Mouse (Mus musculus) bone marrow, adult 2 months (tissue): Measurements from ENCODE around the gene Abcb1b. TPM values are rescaled to one million over a fixed set of nuclear protein-coding genes. Genes with fewer than 3 reads are reported as not detected.
A peak's percentile ranks its signal among the peaks of the same experiment; 100 is the strongest.

Source experiments
- H3K27ac ChIP-seq: fragments of 200-500 bp; 2 replicates; pipeline ENCODE4 v1.5.1; 2012; ENCODE audit warnings: low read depth, mild to moderate bottlenecking, control low read depth, inconsistent platforms, low read length; ENCODE audit not compliant: control insufficient read depth, poor library complexity, insufficient read depth
- H3K4me1 ChIP-seq: fragments of 200-500 bp; 2 replicates; pipeline ENCODE4 v1.6.1; 2011; ENCODE audit warnings: low read length; ENCODE audit not compliant: control insufficient read depth, insufficient read depth
- H3K4me3 ChIP-seq: fragments of 200-500 bp; replicated peaks from 2 replicates; pipeline ENCODE3; 2011; ENCODE audit warnings: mild to moderate bottlenecking, low read depth, low read length, control low read depth; ENCODE audit not compliant: control insufficient read depth
- CTCF ChIP-seq: fragments of 200-500 bp; IDR thresholded peaks from 2 replicates; pipeline ENCODE4 v1.5.1; 2011; ENCODE audit warnings: low read length, control low read depth; ENCODE audit not compliant: control insufficient read depth, insufficient read depth
- POLR2A ChIP-seq: fragments of 200-500 bp; IDR thresholded peaks from 2 replicates; pipeline ENCODE4 v1.6.1; 2011; ENCODE audit warnings: low read depth, mild to moderate bottlenecking, control low read depth, low read length, borderline replicate concordance; ENCODE audit not compliant: control insufficient read depth
- WGBS: fragments of 180-500 bp; shearing (Covaris S2); methylation state at CpG from one replicate; pipeline ENCODE4 v1.1.7; 2018; 5-methylcytosine and 5-hydroxymethylcytosine counted together
- polyA plus RNA-seq: library from polyadenylated mRNA; stranded (reverse); fragments of >200 nt; gene quantifications from 2 replicates; pipeline ENCODE4 v1.2.4, GENCODE M21; 2011; ENCODE audit warnings: low replicate concordance; ENCODE audit not compliant: missing spikeins, insufficient read depth, insufficient read length

The Abcb1b gene
- 4.4 and 5.7 TPM in 2 replicates for polyA plus RNA-seq

GRCm38 (mm10) chr5:8797987-8798751 is at the start of gene Abcb1b:
Abcb1b (plus strand) TSS chr5:8798147.
- no peaks in the 10 kb centered on the region; the same call in none of the 2 replicates for H3K4me1 ChIP-seq
- H3K4me3 ChIP-seq = peak within 1 kb of the TSS; percentile 69
- WGBS = 2% methylated on average over 48 of the region's 48 CpGs
- H3K27ac ChIP-seq = peak within 1 kb of the TSS; percentile 56; the same call in 1 of the 2 replicates
- TF ChIP-seq POLR2A (peak; percentile 37; the same call in 1 of the 2 replicates), CTCF (no peak)

- H3K27ac ChIP-seq = no peak overlapping the region
- no peak for TF ChIP-seq POLR2A
- no peak for TF ChIP-seq CTCF
- H3K4me1 ChIP-seq = no peaks in the 10 kb centered on the region
- no peak overlapping the region for H3K4me3 ChIP-seq
- 71% methylated on average over 3 of the region's 3 CpGs for WGBS
Measured at GRCm38 (mm10) chr5:8772866-8773265, 25.1 kb upstream of the Abcb1b start.

- Histone ChIP-seq H3K4me1 (no peaks in the 10 kb centered on the region), H3K27ac (no peak overlapping the region), H3K4me3 (no peak overlapping the region)
- no peak for TF ChIP-seq CTCF
- no peak for TF ChIP-seq POLR2A
- 39% methylated on average over 2 of the region's 2 CpGs for WGBS
Measured at GRCm38 (mm10) chr5:8778311-8778710, 19.6 kb upstream of the Abcb1b start.

- TF ChIP-seq POLR2A (no peak), CTCF (no peak)
- Histone ChIP-seq H3K27ac (no peak overlapping the region), H3K4me3 (no peak overlapping the region), H3K4me1 (no peaks in the 10 kb centered on the region)
- 56% methylated on average over 2 of the region's 2 CpGs for WGBS
Measured at GRCm38 (mm10) chr5:8778751-8779150, 19.2 kb upstream of the Abcb1b start.

GRCm38 (mm10) chr5:8792281-8792680 is 5.7 kb upstream of the Abcb1b start:
- WGBS = 75% methylated on average over 4 of the region's 4 CpGs
- Histone ChIP-seq H3K27ac (no peak overlapping the region), H3K4me3 (no peak overlapping the region), H3K4me1 (no peaks in the 10 kb centered on the region)
- TF ChIP-seq POLR2A (no peak), CTCF (no peak)

- Histone ChIP-seq H3K4me3 (peak overlapping the region; percentile 69), H3K27ac (no peak overlapping the region), H3K4me1 (no peaks in the 10 kb centered on the region; the same call in none of the 2 replicates)
- WGBS = 15% methylated on average over 10 of the region's 10 CpGs
- TF ChIP-seq POLR2A (no peak), CTCF (no peak)
Measured at GRCm38 (mm10) chr5:8798752-8799115, 787 bp downstream of the Abcb1b start.

- TF ChIP-seq CTCF (no peak), POLR2A (no peak)
- Histone ChIP-seq H3K4me1 (no peaks in the 10 kb centered on the region), H3K4me3 (no peak overlapping the region), H3K27ac (no peak overlapping the region)
- 62% methylated on average over 5 of the region's 5 CpGs for WGBS
Measured at GRCm38 (mm10) chr5:8805742-8806141, 7.8 kb downstream of the Abcb1b start.

- H3K4me3 ChIP-seq = peak overlapping the region; percentile 24
- WGBS = 3% methylated on average over 9 of the region's 9 CpGs
- H3K4me1 ChIP-seq = no peaks in the 10 kb centered on the region
- H3K27ac ChIP-seq = no peak overlapping the region
- TF ChIP-seq CTCF = no peak
- no peak for TF ChIP-seq POLR2A
Measured at GRCm38 (mm10) chr5:8807137-8808004, 9.4 kb downstream of the Abcb1b start.
